Mouse (Mus musculus) cerebellum, adult 11 months (tissue): Measurements from ENCODE around the gene Adamts18.
A peak's percentile ranks its signal among the peaks of the same experiment; 100 is the strongest.

Source experiments
- DNase-seq: peaks from one replicate; pipeline ENCODE4 v3.0.0; 2022

Gene Adamts18

DNA sequence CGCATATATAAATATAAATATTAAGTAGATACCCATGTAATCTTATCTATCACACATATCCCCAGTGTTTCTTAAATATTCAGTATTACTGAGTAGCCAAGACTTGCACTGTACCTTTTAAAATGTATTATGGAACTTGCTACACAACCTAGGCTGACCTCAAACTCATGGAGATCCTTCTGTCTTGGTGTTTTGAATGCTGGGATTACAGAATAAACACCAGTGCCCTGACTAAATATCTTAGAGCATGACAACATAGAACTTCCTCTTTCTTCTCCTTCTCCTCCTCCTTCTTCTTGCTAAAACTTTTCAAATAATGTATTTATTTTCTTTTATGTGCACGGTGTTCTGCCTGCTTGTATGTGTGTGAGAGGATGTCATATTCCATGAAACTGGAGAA is 95.4 kb downstream of the Adamts18 start:
- no peak for DNase-seq

DNA sequence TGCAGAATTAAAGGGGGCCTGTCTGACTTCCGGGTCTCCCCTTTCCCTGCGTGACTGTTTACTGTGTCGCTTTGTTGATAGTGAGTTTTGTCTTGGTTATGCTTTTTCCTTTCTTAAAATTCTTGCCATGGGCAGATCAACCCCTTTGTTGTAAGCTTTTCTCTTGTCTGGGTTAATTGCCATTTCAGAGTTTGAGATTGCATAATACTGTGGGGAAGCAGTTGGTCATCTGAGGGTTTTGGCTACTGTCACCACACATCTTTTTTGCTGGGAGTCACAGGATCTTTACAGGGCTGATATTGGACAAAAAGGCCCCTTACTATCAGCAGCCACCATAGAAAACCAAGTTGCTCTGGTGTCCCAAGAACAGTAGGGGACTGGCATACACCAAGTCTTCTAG is 96.2 kb downstream of the Adamts18 start:
- no peak for DNase-seq

DNA sequence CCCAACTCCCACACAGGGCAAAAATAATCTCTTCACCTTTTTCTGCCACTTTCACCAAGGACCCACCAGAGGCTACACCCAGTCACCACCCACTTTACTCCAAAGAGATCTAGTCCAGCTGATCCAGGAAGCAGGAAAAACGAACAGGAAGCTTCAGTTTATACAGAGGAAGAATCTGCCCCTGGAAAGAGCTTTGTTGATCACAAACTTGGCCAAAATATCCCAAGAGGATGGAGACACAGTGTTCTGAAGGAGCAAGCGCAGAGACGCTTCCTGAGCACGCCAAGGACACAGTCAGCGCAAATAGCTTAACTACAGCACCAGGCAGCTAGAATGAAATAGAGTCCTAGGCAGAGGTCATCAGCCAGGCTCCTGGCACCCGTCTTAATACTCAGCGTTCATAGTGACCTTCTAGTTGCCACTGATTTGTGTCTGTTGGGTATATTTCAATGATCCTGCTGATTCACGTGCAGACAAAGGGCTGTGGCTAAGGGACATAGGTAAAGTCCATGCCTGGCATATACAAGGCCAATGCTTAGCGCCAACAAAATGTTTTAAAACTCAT is 113.0 kb downstream of the Adamts18 start:
- no peak for DNase-seq

DNA sequence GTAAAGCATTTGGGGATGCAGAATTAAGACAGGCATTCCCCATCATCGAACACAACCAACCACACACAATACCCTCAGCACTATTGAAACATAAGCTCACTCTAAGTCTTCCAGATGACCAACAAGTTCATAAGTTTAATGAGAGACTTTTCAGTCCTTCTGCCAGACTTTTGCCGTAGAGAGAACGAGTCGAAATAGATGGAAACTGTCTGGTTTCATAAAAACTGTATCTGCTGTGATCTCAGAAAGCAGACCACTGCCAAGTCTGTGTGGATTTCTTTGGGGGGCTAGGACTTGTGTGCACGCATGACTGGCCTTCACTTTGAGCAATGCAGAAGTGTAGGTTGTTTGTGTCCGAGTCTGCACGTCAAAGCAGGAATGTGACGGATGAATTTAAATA is 123.2 kb downstream of the Adamts18 start:
- DNase-seq = no peak

DNA sequence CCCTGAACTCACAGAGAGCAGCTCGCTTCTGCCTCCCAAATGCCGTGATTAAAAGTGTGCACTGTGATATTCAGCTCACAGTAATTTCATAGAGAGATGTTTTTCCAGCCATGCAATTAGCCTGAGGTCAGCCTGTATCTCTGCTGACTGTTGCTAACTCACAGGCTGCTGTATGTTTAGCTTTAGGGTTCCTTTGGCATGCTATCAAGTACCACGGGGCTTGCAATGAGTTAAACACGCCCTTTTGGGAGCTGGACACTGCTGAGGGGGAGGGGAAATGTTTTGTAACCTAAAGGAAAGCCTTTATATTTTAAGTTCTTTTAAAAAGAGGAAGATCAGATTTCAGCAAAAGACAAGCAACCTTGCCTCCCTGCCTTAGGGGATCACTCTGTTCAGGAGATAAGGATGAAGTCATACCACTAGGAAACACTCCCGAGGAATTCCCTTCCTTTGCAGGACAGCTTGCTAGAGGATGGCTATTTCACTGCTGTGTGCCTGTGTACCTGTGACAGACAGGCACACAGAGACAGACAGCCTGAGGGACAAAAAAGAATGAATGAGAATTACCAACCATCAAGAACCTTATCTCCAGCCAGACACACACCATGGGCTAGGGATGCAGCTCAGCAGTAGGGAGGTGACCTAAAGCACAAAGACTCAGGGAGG is 124.5 kb downstream of the Adamts18 start:
- no peak for DNase-seq

DNA sequence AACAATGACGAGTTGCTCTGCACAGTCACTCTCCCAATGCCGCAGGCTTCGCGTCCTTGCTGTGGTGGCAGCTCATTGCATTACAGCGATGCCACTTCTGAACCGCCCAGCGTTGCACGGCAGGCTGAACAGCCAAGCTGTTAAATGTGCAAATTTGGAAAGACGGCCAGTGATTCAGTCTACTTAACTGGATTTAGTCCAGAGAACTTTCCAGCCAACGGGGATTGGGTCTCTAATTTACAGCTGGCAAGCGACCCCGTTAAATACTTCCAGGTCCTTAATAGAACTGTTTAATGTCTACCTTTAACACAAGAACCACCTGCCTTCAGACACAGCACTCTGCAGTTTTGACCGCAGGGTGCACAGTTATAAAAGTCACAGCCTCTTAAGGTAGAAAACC is 127.1 kb downstream of the Adamts18 start:
- no peak for DNase-seq

DNA sequence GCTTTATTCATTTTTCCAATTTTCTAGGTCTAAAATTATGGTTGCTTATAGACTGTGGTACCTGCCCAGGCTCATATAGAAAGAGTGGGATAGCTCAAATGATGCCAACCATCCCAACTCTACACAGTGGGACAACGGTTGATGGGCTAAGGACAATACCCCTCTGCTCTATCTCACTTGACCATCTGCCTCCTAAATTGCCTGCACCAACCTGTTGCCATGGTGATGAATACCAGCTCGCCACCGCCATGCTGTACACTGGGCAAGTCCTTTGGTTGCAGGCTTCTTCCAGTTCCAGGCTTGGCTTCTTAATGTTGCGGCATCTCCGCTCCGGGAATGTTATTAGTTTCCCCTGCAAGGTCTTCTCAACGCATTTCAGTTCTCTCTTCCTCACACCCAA is 143.6 kb downstream of the Adamts18 start:
- no peak for DNase-seq

DNA sequence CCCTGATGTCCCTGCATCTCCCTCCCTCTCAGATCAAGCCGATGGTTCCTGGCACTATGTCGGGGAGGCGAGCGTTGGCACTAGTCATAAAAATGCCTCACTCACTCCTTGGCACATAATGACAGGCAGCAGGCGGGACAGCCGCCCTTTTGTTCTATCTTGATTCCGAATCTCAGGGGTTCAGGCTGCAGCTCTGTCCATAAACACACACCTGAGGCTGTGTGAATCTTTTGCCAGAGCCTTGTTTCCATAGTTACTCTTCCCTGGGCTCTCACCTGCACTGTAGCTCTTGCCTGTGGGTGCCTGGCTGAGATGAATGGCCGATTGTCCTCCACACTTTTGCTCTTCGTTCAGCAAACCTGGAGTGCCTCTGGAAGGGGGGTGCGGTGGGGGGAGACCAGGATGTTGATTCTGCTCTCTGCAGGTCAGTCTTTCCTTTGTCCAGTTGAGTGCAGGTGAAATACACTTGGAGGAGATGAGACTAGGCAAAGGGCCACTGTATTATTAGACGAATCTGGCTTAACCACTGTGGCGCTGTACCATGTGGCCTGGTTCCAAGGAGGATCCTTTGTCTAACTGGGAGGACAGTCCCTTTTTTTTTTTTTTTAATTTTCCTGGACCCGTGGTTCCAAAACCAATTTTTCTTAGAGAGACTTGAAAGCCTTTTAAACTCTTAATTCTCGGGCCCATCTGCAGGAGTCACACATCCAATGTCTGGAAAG is 156.8 kb downstream of the Adamts18 start:
- peak; percentile 16 for DNase-seq

DNA sequence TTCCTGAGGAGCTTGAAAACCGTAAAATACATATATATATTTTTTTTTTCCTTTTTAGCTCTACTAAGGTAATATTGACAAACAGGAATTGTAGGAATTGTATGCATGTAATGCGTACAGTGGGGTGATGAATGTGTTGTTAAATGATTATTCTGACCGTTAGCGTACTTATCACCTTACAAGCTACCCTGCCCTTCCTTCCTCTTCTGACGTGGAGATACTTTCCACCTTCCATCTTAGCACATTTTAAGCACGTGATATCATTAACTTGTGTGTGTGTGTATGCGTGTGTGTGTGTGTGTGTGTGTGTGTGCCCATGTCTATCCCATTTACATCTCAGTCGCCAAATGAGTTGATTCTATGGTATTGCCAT is 160.0 kb downstream of the Adamts18 start:
- DNase-seq = no peak

DNA sequence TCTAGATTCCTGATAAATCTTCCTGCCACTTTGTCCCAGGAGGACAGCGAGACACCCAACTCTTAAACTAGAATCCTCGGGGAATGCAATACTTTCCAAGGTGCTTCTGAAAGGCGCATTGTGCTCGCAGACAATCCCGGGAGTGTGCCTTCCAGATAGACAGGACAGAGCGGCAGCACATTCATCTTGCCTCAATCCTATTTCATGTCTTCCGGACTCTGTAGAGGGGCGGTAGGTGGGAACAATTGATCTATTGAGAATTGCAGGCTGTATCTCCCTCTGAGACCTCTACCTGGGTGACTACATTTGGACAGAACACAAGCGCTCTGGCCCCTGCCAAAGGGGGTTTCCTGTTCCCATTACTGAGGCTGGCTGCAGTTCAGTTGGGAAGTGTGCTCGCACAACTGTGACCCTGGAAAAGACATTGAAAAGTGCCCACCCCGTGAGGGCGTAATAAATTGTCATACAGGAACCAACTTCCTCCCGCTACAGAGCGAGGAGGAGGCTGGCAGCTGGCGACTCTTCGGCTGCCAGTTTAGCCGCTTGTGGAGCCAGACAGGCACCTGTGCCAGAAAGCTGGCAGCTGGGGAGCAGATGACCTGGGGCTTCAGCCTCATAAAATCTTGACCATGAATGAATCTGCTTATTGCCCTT is 160.5 kb downstream of the Adamts18 start:
- peak; percentile 7 for DNase-seq

DNA sequence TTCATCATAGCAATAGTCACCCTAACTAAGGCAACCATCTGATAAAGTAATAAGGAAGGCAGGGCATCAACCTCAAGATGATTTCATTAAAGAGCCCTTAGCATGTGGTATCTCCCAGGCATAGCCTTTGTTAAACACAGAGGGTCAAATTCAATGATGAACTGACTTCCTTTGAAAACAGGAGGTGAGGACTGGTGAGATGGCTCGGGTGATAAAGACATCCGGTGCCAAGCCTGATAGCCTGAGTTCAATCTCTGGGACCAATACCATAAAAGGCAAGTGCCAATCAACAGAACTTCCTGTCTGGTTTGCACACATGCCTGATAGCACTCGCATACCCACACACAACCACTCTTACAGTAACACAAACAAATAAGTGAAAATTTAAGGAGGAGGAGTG is 169.2 kb downstream of the Adamts18 start:
- DNase-seq = no peak

DNA sequence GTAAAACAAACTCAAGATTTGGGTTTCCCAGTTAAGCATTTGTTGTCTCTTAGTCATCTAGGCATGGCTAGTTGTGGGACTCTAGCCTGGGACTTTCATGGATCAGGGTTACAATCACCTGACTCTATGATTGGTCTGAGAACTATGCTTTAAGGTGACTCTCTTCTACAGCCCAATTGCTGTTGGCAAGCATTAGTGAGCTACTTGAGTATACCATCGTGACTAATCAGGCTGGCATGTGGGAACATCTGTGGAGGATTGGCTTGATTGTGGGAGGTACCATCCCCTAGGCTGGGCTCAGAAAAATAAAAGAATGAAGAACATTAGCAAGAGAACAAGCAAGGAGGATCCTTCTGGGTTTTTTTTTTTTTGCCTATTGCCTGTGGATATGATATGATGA is 171.7 kb downstream of the Adamts18 start:
- no peak for DNase-seq

DNA sequence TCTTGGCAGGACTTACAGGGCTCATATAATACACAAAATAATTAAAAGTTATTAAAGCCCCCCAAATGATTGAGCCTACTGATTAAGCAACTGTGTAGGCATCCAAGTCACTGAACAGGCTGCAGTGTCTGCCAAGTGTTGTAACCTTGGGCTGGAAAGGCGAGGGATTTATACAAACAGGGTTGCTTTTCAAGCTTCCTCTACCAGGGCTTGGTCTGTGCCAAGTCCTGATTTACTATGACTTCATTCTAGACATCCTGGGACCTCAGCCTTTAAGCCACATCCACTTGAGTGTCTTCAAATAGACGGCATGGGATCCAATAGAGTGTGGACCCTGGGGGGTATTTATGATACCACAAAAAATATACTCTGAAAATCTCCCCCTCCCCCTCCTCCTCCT is 173.3 kb downstream of the Adamts18 start:
- no peak for DNase-seq

DNA sequence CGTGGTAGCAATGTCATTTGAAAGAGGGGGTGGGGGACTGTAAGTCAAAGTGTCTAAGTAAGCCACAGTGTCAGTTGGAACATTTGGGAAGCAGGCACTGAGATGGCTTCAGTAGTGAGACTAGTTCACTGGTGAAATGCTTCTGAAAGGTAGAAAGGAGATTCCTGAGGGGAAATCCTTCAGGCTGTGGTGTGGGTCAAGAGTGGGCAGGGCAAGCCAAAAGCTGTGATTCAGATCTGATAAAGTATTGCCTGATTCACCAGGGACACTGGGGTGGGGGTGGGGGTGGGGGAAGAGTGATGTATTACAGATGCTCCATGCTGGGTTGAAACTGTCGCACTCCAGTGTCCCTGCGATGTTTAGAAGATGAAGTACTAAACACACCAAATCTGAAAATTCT is 173.9 kb downstream of the Adamts18 start:
- DNase-seq = no peak

DNA sequence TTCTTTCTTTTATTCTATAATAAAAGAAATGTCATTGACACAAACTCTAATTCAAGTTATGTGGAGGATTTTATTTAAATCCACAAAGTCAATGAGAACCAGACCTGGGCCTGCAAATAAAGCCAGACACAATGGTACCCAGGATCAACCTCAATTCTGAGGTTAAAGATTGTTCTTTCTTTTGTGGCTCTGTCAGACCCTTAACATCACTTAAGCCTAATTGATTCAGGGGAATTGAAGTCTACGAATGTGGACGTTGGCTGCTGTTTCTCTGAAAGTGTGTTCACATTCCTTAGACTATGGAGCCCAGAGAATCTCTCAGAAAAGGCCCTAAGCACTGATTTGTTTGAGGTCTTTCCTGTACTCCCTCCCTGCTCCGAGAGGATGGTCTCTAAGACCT is 175.2 kb downstream of the Adamts18 start:
- DNase-seq = no peak

DNA sequence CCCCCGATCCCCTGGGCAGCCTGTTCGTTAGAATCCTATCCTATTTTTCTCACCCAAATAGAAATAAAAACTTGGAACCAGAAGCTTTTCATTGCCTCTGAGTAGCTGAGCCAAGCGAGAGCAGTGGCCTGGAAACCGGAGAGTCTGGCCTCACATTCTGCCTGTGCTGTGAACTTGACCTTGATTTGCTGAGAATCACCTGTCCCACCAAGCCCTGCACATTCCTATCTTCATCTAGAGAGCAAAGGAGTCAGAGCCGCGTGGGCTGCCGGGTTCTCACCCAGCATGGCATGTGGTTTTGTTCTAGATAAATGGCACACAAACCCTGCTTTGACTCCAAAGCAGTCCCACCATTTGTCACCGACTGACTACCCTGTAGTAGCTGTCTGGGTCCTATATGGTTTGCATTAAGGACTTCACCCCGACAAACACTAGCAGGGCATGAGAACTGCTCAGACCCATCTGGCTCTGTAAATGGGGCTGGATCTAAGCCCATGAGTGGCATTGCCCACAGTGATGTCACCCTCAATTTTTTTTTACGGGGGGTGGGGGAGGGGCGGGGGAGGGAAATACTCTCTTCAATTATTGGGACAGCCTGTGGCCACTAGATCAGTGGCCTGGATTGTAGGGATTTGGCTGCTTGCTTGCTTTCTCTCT is 175.8 kb downstream of the Adamts18 start:
- DNase-seq = no peak

DNA sequence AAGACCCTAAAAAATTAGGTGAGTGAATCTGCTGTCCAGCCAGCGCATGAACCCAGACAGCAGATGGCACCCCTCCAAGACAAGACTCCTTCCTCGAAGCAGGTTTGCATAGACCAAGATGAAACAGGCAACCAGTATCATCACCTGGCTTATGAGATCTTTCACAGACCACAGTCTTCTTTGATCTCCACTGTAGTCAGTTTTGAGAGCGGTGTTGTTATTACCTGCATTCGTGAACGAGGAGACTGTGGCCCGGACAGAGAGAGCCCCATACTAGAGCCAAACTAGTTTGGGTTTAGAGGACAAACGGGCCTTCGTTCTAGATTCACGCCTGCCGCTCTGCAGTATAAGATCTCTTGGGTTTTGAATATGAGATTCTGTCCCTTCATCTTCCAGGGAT is 178.6 kb downstream of the Adamts18 start:
- DNase-seq = no peak

DNA sequence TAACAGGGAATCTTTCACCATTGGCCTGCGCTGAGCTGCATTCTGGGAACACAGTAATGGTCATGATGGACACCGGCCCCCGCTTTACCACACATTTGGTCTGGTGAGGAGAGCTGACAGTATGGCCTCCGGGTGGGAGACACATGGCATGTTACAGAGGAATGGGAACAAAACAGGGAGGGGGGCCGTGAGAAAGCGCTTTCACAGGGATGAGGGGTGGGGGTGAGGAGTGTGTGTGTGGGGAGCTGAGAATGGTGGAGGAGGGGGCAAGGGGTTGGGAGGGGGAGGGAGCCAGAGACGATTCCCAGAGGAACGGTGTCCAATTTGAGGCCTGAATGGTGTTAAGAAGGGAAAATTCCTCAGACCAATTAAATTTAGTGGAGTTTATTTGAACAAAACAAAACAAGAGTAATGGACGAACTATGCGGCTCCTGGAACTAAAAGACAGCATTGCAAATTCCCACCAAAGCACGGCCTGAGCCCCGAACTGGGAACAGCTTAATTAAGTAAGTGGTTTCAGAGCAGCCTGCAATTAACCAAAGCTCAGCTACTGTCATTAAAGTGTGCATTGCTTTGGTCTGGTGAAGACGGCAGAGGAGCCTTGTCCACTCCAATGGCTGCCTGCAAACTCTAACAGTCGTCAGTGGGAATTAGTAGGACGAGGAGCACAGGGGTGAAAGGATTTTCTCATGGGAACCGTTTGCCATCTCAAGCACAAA is 181.7 kb downstream of the Adamts18 start:
- DNase-seq = no peak

DNA sequence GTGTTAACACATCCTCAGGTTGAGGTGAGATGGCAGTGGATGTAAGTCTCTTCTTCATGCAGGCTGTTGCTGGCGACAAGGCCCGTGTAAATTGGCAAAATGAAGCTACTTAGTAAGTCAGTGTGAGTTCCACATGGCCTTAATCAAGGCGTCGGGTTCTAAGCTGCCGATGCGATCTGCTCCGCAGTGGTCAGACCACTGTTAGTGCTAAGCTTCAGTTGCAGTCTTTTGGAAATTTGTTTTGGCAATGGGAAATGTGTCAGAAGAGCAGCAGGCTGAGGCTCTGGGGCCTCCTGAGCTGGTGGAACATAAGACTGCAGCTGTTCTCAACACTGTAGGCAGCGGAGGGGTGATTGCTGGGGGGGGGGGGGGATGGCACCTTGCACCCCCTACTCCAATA is 182.6 kb downstream of the Adamts18 start:
- DNase-seq = no peak

DNA sequence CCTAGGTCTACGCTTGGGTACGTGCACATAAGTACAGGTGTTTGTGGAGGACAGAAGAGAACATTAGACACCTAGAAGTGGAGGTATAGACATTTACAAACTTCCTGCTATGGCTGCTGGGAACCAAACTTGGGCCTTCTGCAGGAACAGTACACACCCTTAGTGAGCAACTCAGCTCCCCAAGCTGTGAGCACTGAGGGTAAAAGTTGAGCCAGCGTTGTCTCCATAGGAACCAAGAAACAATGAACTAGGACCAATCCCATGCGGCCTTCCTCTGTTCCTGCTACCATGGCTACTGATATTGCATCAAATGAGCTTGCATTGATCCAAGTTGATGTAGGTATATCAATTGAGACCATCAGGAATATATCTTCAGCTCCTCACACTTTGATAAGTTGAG is 183.5 kb downstream of the Adamts18 start:
- no peak for DNase-seq

DNA sequence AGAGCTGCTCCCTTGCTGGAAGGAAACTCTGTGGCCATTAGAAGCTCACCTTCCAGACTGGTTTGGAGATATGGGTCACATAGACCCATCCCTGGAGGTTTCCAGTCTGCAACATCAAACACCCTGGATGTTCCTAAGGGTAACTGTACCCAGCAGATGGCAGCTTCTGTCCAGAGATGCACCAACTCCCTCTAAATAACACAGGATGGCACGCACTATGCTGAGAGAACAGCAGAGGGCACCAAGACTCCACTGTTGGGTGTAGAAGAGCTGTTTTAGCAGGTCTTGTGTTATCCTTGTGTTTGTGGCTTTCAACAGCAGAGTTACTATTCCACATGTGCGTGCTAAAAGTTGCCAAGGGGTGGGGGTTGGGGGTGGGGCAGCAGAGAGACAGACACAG is 184.0 kb downstream of the Adamts18 start:
- DNase-seq = peak; percentile 68

DNA sequence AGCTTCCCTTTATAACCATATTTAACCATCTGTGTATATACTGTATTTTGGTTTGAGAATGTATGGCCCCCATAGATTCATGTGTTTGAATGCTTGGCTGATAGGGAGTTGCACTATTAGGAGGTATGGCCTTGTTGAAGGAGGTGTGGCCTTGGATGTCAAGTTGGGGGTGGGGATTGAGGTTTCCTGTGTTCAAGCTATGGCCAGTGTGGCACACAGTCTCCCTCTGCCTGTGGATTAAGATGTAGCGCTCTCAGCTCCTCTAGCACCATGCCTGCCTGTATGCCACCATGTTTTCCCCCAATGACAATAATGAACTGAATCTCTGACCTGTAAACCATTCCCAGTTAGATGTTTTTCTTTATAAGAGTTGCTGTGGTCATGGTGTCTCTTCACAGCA is 188.4 kb downstream of the Adamts18 start:
- no peak for DNase-seq
